Mouse (Mus musculus) testis, adult 2 months (tissue): Measurements from ENCODE around the gene Ildr2. TPM values are rescaled to one million over a fixed set of nuclear protein-coding genes. Genes with fewer than 3 reads are reported as not detected.
A peak's percentile ranks its signal among the peaks of the same experiment; 100 is the strongest.

Experiments
- H3K27ac ChIP-seq: fragments of 200-500 bp; 2 replicates; pipeline ENCODE4 v1.5.1; 2012; ENCODE audit warnings: low read depth, low read length; ENCODE audit not compliant: control insufficient read depth, insufficient read depth
- H3K27me3 ChIP-seq: fragments of 200-500 bp; 2 replicates; pipeline ENCODE4 v1.6.1; 2012; ENCODE audit warnings: mild to moderate bottlenecking, low read length, moderate library complexity; ENCODE audit not compliant: control insufficient read depth, insufficient read depth
- H3K36me3 ChIP-seq: fragments of 200-500 bp; 2 replicates; pipeline ENCODE4 v1.6.1; 2012; ENCODE audit warnings: mild to moderate bottlenecking, low read length; ENCODE audit not compliant: control insufficient read depth, insufficient read depth
- H3K4me1 ChIP-seq: fragments of 200-500 bp; 2 replicates; pipeline ENCODE4 v1.6.1; 2012; ENCODE audit warnings: low read length; ENCODE audit not compliant: control insufficient read depth, insufficient read depth
- H3K4me3 ChIP-seq: fragments of 200-500 bp; 2 replicates; pipeline ENCODE4 v1.5.1; 2012; ENCODE audit warnings: low read depth, mild to moderate bottlenecking, low read length, moderate library complexity, mixed read lengths; ENCODE audit not compliant: control insufficient read depth
- CTCF ChIP-seq: fragments of 200-500 bp; IDR thresholded peaks from 2 replicates; pipeline ENCODE4 v1.5.1; 2012; ENCODE audit warnings: low read depth, mild to moderate bottlenecking, inconsistent platforms, low read length, moderate library complexity; ENCODE audit not compliant: control insufficient read depth, insufficient read depth, insufficient replicate concordance
- POLR2A ChIP-seq: fragments of 200-500 bp; IDR thresholded peaks from 2 replicates; pipeline ENCODE4 v1.6.1; 2012; ENCODE audit warnings: low read depth, mild to moderate bottlenecking, inconsistent platforms, low read length, moderate library complexity; ENCODE audit not compliant: control insufficient read depth
- polyA plus RNA-seq: library from polyadenylated mRNA; depleted of rRNA; stranded (reverse); fragments of >200 nt; gene quantifications from 2 replicates; pipeline ENCODE4 v1.2.3, GENCODE M21; 2012

The Ildr2 gene
- polyA plus RNA-seq, 1 experiment, result 0.15 TPM

DNA sequence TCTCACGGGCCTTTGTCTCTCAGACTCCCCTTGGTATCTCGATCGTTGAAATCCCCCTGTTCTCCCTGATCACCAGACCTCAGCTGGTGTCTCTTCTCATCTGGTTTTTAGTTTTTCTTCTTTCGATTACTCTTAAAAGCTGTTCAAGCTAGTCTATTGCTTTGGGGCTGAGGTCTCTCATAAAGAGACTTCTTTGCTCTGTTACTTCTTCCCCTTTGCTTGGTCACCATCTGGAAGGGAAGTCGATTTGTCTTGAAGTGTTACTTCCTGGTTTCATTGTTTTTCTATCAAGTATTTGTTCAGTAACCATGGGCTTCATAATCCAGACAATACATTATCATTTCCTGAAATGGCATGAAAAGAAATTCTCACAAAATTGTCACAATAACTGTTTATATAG is 14.3 kb downstream of the Ildr2 start:
- Histone ChIP-seq H3K27me3 (no peaks in the 10 kb centered on the region), H3K27ac (no peak overlapping the region), H3K4me1 (no peaks in the 10 kb centered on the region), H3K4me3 (no peak overlapping the region), H3K36me3 (no peaks in the 10 kb centered on the region)
- TF ChIP-seq CTCF (no peak), POLR2A (no peak)

DNA sequence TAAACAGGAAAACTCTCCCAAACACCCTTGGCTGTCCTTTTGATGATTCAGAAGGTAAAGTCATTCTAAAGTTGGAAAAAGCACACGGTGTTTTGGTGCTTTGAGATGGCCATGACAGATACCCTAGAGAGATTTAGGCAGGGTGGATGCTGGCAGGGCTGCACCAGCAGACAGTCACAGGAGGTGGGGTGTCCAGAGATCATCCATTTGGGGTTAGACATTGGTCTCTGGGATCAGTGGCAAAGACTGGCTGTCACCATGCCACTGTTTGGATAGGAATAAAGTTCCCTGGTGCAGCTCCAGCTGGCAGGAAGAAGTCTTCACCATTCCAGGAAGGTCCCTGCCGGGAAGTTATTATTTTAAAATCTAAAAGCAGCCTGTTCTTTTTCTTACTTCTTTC is 24.8 kb downstream of the Ildr2 start:
- Histone ChIP-seq H3K27ac (no peak overlapping the region), H3K36me3 (no peaks in the 10 kb centered on the region), H3K4me1 (peaks cover 18% of the 10 kb centered on the region), H3K27me3 (no peaks in the 10 kb centered on the region), H3K4me3 (no peak overlapping the region)
- TF ChIP-seq POLR2A (no peak), CTCF (no peak)

DNA sequence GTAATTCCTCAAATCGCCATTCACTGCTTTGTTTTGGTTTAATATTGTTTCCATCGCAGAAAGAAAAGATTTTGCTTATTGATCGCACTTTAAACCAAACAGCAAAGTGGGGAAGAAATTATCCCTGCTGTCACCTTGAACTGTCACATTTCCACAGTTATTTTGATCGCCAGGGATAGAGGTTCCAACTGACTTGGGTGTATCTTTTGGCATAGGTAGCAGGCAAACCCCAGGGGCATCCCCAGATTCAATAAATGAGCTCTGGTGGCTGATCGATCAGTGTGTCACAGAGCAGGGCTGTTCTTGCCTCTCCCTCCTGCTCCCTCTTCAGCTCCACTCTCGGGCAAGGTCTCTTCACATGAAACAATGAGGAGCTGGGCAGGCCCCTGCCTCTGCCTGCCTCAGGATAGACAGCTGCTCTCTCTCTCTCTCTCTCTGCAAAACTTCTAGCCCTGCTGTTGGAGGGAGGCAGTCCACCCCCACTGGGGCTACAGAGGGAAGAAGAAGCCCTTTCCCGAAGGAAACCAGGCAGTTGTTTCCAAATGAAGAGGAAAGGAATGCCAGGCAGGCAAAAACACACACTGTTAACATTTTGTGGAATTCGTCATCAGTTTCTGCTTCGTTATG is 25.8 kb downstream of the Ildr2 start:
- Histone ChIP-seq H3K27ac (no peak overlapping the region), H3K36me3 (no peaks in the 10 kb centered on the region), H3K27me3 (no peaks in the 10 kb centered on the region), H3K4me3 (no peak overlapping the region), H3K4me1 (peaks cover 18% of the 10 kb centered on the region)
- TF ChIP-seq CTCF (no peak), POLR2A (no peak)

DNA sequence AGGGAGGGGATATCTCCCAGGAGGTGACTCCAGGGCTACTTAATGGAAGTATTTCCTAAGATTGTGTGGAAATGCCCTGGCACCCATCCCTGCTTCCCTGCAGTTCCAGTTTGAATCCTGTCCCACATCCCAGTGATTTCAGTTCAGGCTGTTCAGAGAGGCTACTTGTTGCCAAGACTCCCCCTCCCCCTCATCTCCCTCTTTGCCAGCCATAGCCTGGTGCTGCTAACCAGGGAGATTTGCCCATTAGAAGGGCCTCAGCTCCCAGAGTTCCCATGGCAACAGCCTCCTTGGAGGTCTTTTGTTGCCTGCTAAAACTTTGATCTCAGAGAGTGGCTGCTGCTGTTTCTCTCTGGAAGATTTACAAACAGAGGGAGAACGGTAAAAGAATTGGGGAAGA is 26.6 kb downstream of the Ildr2 start:
- no peak for TF ChIP-seq CTCF
- TF ChIP-seq POLR2A, result no peak
- H3K27ac ChIP-seq, result no peak overlapping the region
- H3K4me1 ChIP-seq, result peaks cover 18% of the 10 kb centered on the region
- no peak overlapping the region for H3K4me3 ChIP-seq
- H3K36me3 ChIP-seq, result no peaks in the 10 kb centered on the region
- H3K27me3 ChIP-seq, result no peaks in the 10 kb centered on the region

DNA sequence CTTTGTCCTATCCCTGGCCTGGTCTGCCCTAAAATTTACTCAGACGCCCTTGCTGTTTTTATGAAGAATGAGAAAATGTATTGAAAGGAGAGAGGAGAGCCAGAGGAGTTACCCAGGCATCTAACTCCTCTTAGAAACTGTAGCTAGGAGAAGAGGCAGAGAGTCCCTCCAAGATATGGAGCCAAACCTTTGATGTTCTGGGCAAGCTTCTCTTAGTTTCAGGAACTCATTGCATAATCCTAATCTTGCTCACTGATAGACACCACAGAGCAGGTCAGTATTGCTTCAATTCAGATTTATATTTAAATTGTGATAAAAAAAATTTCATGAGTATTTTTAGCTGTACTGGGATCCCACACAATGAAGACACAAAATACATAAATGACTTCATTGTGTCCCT is 27.3 kb downstream of the Ildr2 start:
- peaks cover 18% of the 10 kb centered on the region for H3K4me1 ChIP-seq
- no peaks in the 10 kb centered on the region for H3K27me3 ChIP-seq
- H3K36me3 ChIP-seq, result no peaks in the 10 kb centered on the region
- TF ChIP-seq CTCF, result no peak
- TF ChIP-seq POLR2A, result no peak
- H3K27ac ChIP-seq, result no peak overlapping the region
- H3K4me3 ChIP-seq, result no peak overlapping the region

DNA sequence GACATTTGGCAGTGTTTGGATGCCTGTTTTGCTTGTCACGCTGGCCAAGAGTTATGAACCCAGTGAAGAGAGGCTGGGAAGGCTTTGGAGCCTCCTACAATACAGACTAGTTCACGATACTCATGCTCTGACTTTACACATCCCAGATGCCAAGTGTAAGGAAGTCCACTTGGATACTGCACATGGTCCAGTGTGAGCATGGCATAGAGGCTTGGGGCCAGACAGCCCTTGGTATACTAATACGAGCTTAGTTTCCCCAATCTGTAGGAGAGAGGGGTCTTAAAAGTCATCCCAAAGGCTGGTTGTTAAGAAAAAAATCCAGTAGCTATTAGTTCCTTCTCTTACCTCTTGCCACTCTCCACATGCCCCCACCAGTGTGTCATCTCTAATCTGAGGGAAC is 27.9 kb downstream of the Ildr2 start:
- no peak overlapping the region for H3K4me3 ChIP-seq

DNA sequence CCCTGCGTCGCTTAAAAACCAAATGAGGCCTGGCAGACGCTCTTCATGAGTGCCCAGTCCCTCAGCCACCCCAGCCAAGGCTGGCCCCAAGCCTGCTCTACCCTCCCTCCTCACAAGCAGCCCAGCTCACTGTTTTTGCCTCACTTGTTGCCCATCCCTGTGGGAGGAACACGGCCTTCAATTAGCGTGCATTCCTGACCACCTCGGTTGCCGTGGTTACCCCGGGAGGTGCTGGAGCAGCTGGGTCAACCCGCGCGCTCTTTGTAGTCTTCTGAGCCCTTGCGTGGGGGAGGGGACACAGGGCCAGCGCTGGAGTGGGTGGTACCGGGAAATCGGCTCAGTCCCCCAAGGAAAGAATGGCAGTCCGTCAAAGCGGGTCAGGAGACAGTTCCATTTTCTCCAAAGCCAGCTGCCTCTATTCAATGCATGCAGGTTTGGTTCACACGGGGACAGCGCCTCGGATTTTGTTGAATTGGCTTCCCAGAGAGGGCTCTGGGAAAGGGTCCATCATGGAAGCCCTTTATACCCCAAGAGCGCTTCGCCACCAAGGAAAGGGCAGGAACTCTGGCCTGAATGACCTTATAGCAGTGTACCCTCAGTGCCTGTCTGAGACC is 28.8 kb downstream of the Ildr2 start:
- H3K27me3 ChIP-seq, result no peaks in the 10 kb centered on the region
- H3K36me3 ChIP-seq, result no peaks in the 10 kb centered on the region
- TF ChIP-seq CTCF (no peak), POLR2A (no peak)
- no peak overlapping the region; the same call in 1 of the 2 replicates for H3K27ac ChIP-seq
- peaks cover 18% of the 10 kb centered on the region for H3K4me1 ChIP-seq
- peak overlapping the region; percentile 38 for H3K4me3 ChIP-seq

More for the DNA sequence above, 27.9 kb downstream of the Ildr2 start:
- TF ChIP-seq CTCF (no peak), POLR2A (no peak)
- no peaks in the 10 kb centered on the region for H3K36me3 ChIP-seq
- no peaks in the 10 kb centered on the region for H3K27me3 ChIP-seq
- H3K27ac ChIP-seq, result peak overlapping the region; percentile 36
- H3K4me1 ChIP-seq, result peaks cover 18% of the 10 kb centered on the region
